Mouse (Mus musculus): ENCODE data around the gene Sdc1.

- TF ChIP-seq POLR2A (IDR thresholded peaks at IDR 0.05; ENCODE audit: low read depth, low read length), result no peak
- no peak for TF ChIP-seq NRF1 (IDR thresholded peaks at IDR 0.05; ENCODE audit: low read depth, low read length)
- TF ChIP-seq UBTF (IDR thresholded peaks at IDR 0.05; ENCODE audit: low read depth, low read length), result no peak
- TF ChIP-seq GABPA (IDR thresholded peaks at IDR 0.05; ENCODE audit: insufficient replicate concordance, low read depth, low read length), result no peak
- TF ChIP-seq ZNF384 (IDR thresholded peaks at IDR 0.05; ENCODE audit: low read depth, low read length), result no peak
- no peak for TF ChIP-seq CTCF (conservative IDR thresholded peaks at IDR 0.05 in 1 of 2, IDR thresholded peaks at IDR 0.05 in 1 of 2; ENCODE audit: low read depth in 2 of 2, low read length in 2 of 2)
- no peak for TF ChIP-seq ETS1 (conservative IDR thresholded peaks at IDR 0.05; ENCODE audit: low read depth, low read length)
- TF ChIP-seq E2F4 (IDR thresholded peaks at IDR 0.05; ENCODE audit: insufficient replicate concordance, low read depth, low read length), result no peak
- no peak for TF ChIP-seq USF2 (conservative IDR thresholded peaks at IDR 0.05; ENCODE audit: low read depth, low read length)
- no peak for TF ChIP-seq EP300 (IDR thresholded peaks at IDR 0.05; ENCODE audit: low read length)
- no peak for TF ChIP-seq ZKSCAN1 (IDR thresholded peaks at IDR 0.05; ENCODE audit: borderline replicate concordance, low read depth, low read length)
- TF ChIP-seq SMC3 (IDR thresholded peaks at IDR 0.05; ENCODE audit: low read depth, low read length), result no peak
- no peak for TF ChIP-seq TBP (conservative IDR thresholded peaks at IDR 0.05; ENCODE audit: low read depth, low read length)
- TF ChIP-seq NELFE (IDR thresholded peaks at IDR 0.05; ENCODE audit: low read depth, low read length), result no peak
Measured at GRCm38 (mm10) chr12:8779851-8780250, 8.7 kb downstream of the Sdc1 start.

Data from CH12.LX (cell line).